Mouse (Mus musculus): ENCODE measurements around the gene Clasrp. TPM values are rescaled to one million over a fixed set of nuclear protein-coding genes. Genes with fewer than 3 reads are reported as not detected.
A peak's percentile ranks its signal among the peaks of the same experiment; 100 is the strongest.

Gene Clasrp
- polyA plus RNA-seq, 1 experiment: 184 TPM

GRCm38 (mm10) chr7:19589207-19589606, 15.1 kb downstream of the Clasrp start:
- WGBS: 43% methylated on average over 3 of the region's 3 CpGs
- no peak overlapping the region for H3K4me3 ChIP-seq (ENCODE audit: low read depth, low read length)
- H3K4me1 ChIP-seq (ENCODE audit: control insufficient read depth, insufficient read depth, insufficient read length, low read length): no peaks in the 10 kb centered on the region
- H3K27ac ChIP-seq (ENCODE audit: insufficient read depth, low read depth, low read length): no peak overlapping the region
- H3K36me3 ChIP-seq (ENCODE audit: control insufficient read depth, insufficient read depth, low read length): peaks cover 77% of the 10 kb centered on the region
- TF ChIP-seq POLR2A (IDR thresholded peaks at IDR 0.05; ENCODE audit: low read depth, low read length): no peak
- TF ChIP-seq CTCF (IDR thresholded peaks at IDR 0.05; ENCODE audit: extremely low read depth, insufficient read length, insufficient replicate concordance, low read depth, low read length): peak; percentile 66; the same call in 1 of the 2 replicates
- H3K27me3 ChIP-seq (ENCODE audit: control insufficient read depth, insufficient read depth, low read length): no peaks in the 10 kb centered on the region

GRCm38 (mm10) chr7:19586269-19586668, 18.0 kb downstream of the Clasrp start:
- TF ChIP-seq CTCF (IDR thresholded peaks at IDR 0.05; ENCODE audit: extremely low read depth, insufficient read length, insufficient replicate concordance, low read depth, low read length): no peak
- no peak for TF ChIP-seq POLR2A (IDR thresholded peaks at IDR 0.05; ENCODE audit: low read depth, low read length)
- WGBS: 95% methylated on average over 46 of the region's 46 CpGs
- H3K36me3 ChIP-seq (ENCODE audit: control insufficient read depth, insufficient read depth, low read length): peaks cover 79% of the 10 kb centered on the region

GRCm38 (mm10) chr7:19580634-19581033, 23.7 kb downstream of the Clasrp start:
- Histone ChIP-seq H3K27ac (ENCODE audit: insufficient read depth, low read depth, low read length) (no peak overlapping the region), H3K4me1 (ENCODE audit: control insufficient read depth, insufficient read depth, insufficient read length, low read length) (peaks cover 10% of the 10 kb centered on the region), H3K27me3 (ENCODE audit: control insufficient read depth, insufficient read depth, low read length) (no peaks in the 10 kb centered on the region), H3K36me3 (ENCODE audit: control insufficient read depth, insufficient read depth, low read length) (peaks cover 40% of the 10 kb centered on the region), H3K4me3 (ENCODE audit: low read depth, low read length) (no peak overlapping the region)
- TF ChIP-seq CTCF (IDR thresholded peaks at IDR 0.05; ENCODE audit: extremely low read depth, insufficient read length, insufficient replicate concordance, low read depth, low read length): no peak
- no peak for TF ChIP-seq POLR2A (IDR thresholded peaks at IDR 0.05; ENCODE audit: low read depth, low read length)
- 79% methylated on average over 8 of the region's 8 CpGs for WGBS

More at GRCm38 (mm10) chr7:19586269-19586668, 18.0 kb downstream of the Clasrp start:
- Histone ChIP-seq H3K27me3 (ENCODE audit: control insufficient read depth, insufficient read depth, low read length) (no peaks in the 10 kb centered on the region), H3K4me3 (ENCODE audit: low read depth, low read length) (no peak overlapping the region), H3K4me1 (ENCODE audit: control insufficient read depth, insufficient read depth, insufficient read length, low read length) (no peaks in the 10 kb centered on the region), H3K27ac (ENCODE audit: insufficient read depth, low read depth, low read length) (no peak overlapping the region)

- H3K36me3 ChIP-seq (ENCODE audit: control insufficient read depth, insufficient read depth, low read length): peaks cover 34% of the 10 kb centered on the region
- H3K4me3 ChIP-seq (ENCODE audit: low read depth, low read length): no peak overlapping the region
- no peak overlapping the region for H3K27ac ChIP-seq (ENCODE audit: insufficient read depth, low read depth, low read length)
- WGBS: 95% methylated on average over 10 of the region's 10 CpGs
- H3K27me3 ChIP-seq (ENCODE audit: control insufficient read depth, insufficient read depth, low read length): no peaks in the 10 kb centered on the region
- H3K4me1 ChIP-seq (ENCODE audit: control insufficient read depth, insufficient read depth, insufficient read length, low read length): peaks cover 10% of the 10 kb centered on the region
- TF ChIP-seq CTCF (IDR thresholded peaks at IDR 0.05; ENCODE audit: extremely low read depth, insufficient read length, insufficient replicate concordance, low read depth, low read length) (no peak), POLR2A (IDR thresholded peaks at IDR 0.05; ENCODE audit: low read depth, low read length) (no peak)
Observed at GRCm38 (mm10) chr7:19579751-19580150, 24.5 kb downstream of the Clasrp start.

GRCm38 (mm10) chr7:19578436-19578835, 25.9 kb downstream of the Clasrp start:
- no peak overlapping the region for H3K27ac ChIP-seq (ENCODE audit: insufficient read depth, low read depth, low read length)
- H3K4me1 ChIP-seq (ENCODE audit: control insufficient read depth, insufficient read depth, insufficient read length, low read length): peaks cover 10% of the 10 kb centered on the region
- peak overlapping the region; percentile 68 for H3K4me3 ChIP-seq (ENCODE audit: low read depth, low read length)
- peaks cover 21% of the 10 kb centered on the region for H3K36me3 ChIP-seq (ENCODE audit: control insufficient read depth, insufficient read depth, low read length)
- no peaks in the 10 kb centered on the region for H3K27me3 ChIP-seq (ENCODE audit: control insufficient read depth, insufficient read depth, low read length)
- no peak for TF ChIP-seq CTCF (IDR thresholded peaks at IDR 0.05; ENCODE audit: extremely low read depth, insufficient read length, insufficient replicate concordance, low read depth, low read length)
- no peak for TF ChIP-seq POLR2A (IDR thresholded peaks at IDR 0.05; ENCODE audit: low read depth, low read length)
- 65% methylated on average over 4 of the region's 4 CpGs for WGBS

GRCm38 (mm10) chr7:19577877-19578414, 26.3 kb downstream of the Clasrp start:
- no peaks in the 10 kb centered on the region for H3K27me3 ChIP-seq (ENCODE audit: control insufficient read depth, insufficient read depth, low read length)
- H3K4me1 ChIP-seq (ENCODE audit: control insufficient read depth, insufficient read depth, insufficient read length, low read length): peaks cover 10% of the 10 kb centered on the region
- no peak overlapping the region for H3K27ac ChIP-seq (ENCODE audit: insufficient read depth, low read depth, low read length)
- TF ChIP-seq POLR2A (IDR thresholded peaks at IDR 0.05; ENCODE audit: low read depth, low read length) (no peak), CTCF (IDR thresholded peaks at IDR 0.05; ENCODE audit: extremely low read depth, insufficient read length, insufficient replicate concordance, low read depth, low read length) (no peak)
- H3K36me3 ChIP-seq (ENCODE audit: control insufficient read depth, insufficient read depth, low read length): peaks cover 19% of the 10 kb centered on the region
- peak overlapping the region; percentile 68 for H3K4me3 ChIP-seq (ENCODE audit: low read depth, low read length)
- WGBS: 14% methylated on average over 10 of the region's 10 CpGs

GRCm38 (mm10) chr7:19577141-19577852, 27.0 kb downstream of the Clasrp start, which contains the start of the genes Zfp296 and Gemin7:
Gene Zfp296, plus strand, starts transcription at chr7:19577287.
Gene Gemin7, minus strand, starts transcription at chr7:19577595.
- no peaks in the 10 kb centered on the region for H3K27me3 ChIP-seq (ENCODE audit: control insufficient read depth, insufficient read depth, low read length)
- no peak within 1 kb of the TSS for H3K27ac ChIP-seq (ENCODE audit: insufficient read depth, low read depth, low read length)
- peaks cover 15% of the 10 kb centered on the region for H3K36me3 ChIP-seq (ENCODE audit: control insufficient read depth, insufficient read depth, low read length)
- peak within 1 kb of the TSS; percentile 68 for H3K4me3 ChIP-seq (ENCODE audit: low read depth, low read length)
- WGBS: under 1% methylated on average over 56 of the region's 56 CpGs
- TF ChIP-seq CTCF (IDR thresholded peaks at IDR 0.05; ENCODE audit: extremely low read depth, insufficient read length, insufficient replicate concordance, low read depth, low read length): no peak
- no peak for TF ChIP-seq POLR2A (IDR thresholded peaks at IDR 0.05; ENCODE audit: low read depth, low read length)
- peaks cover 13% of the 10 kb centered on the region for H3K4me1 ChIP-seq (ENCODE audit: control insufficient read depth, insufficient read depth, insufficient read length, low read length)

Measured in small intestine, adult 2 months (tissue).